Comparison of ENCODE assay signal across 8 mouse cellular contexts in the genomic region with DNA sequence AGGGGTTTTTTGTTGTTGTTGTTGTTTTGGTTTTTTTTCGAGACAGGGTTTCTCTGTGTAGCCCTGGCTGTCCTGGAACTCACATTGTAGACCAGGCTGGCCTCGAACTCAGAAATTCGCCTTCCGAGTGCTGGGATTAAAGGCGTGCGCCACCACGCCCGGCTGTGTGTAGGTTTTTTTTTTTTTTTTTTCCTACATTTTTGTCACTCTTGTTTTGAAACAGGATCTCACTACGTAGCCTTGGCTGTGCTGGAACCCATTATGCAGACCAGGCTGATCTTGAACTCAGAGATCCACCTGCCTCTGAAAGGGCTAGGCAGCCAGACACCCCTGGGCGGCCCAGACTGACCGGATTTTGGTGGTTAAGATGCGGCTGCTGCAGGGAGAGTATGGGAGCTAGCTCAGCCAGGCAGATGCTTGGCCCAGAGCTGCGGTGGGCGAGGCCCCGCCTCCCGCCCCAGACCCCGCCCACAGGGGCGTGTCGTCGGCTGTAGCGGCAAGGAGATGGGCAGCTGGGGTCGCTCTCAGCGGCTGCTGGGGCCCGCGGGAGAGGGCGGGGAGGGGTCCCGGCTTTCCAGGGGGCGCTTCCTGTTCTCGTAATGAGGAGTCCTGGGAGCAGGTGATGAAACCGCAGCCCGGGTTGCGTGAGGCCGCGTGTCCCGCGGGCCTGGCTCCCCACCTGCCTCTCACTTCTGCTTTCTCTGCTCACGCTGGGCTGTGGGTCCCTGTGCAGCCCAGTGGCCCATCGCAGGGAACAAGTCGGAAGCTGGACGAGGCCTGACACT. TPM values are rescaled to one million over a fixed set of nuclear protein-coding genes. Genes with fewer than 3 reads are reported as not detected.
A peak's percentile ranks its signal among the peaks of the same experiment; 100 is the strongest.
DNase-seq lines count a peak whose midpoint lies in the region; ATAC-seq and TF ChIP-seq lines count a peak whose summit lies in the region.

No protein-coding gene starts in this region.

- no peaks in the 10 kb centered on the region for H3K4me1 ChIP-seq in hindbrain, embryonic 11.5 days (replicated peaks; ENCODE audit: control insufficient read depth, insufficient read depth, low read length)

- peak overlapping the region; percentile 39 for H3K27ac ChIP-seq in hindbrain, embryonic 11.5 days (ENCODE audit: low read depth, low read length)

- H3K27me3 ChIP-seq in Patski: no peaks in the 10 kb centered on the region
- H3K27me3 ChIP-seq in hindbrain, embryonic 11.5 days (ENCODE audit: control insufficient read depth, insufficient read depth, low read length): no peaks in the 10 kb centered on the region

- H3K4me3 ChIP-seq in hindbrain, embryonic 11.5 days (ENCODE audit: low read depth, low read length): peak overlapping the region; percentile 47

- DNase-seq in Patski (ENCODE audit: low read depth, low spot score): no peak
- peak; percentile 44 for DNase-seq in cerebellum, adult 9-11 months
- peak; percentile 66 to 74 for DNase-seq in frontal cortex, postnatal 10 days (ENCODE audit: low spot score in 2 of 2)
- DNase-seq in hindbrain, embryonic 11.5 days (ENCODE audit: low spot score): peak; percentile 93
- peak; percentile 38 to 83 for DNase-seq in left cerebral cortex, postnatal 10 days (ENCODE audit: extremely low spot score in 1 of 2, low spot score in 2 of 2)
- peak; percentile 73 to 81 for DNase-seq in right cerebral cortex, postnatal 10 days (ENCODE audit: low spot score in 2 of 2)
- DNase-seq in yolk sac, embryonic 10.5 days (ENCODE audit: low spot score): peak; percentile 76

- H3K9me3 ChIP-seq in hindbrain, embryonic 11.5 days (ENCODE audit: control insufficient read depth, low read length): no peaks in the 10 kb centered on the region

- H3K9ac ChIP-seq in hindbrain, embryonic 11.5 days (ENCODE audit: low read depth, low read length): peak overlapping the region; percentile 58

- H3K4me2 ChIP-seq in hindbrain, embryonic 11.5 days (replicated peaks; ENCODE audit: low read depth, low read length): peak overlapping the region; percentile 74

- no peak for TF ChIP-seq CTCF in Patski (IDR thresholded peaks at IDR 0.05)

- H3K36me3 ChIP-seq in hindbrain, embryonic 11.5 days (ENCODE audit: control insufficient read depth, insufficient read depth, low read length): no peaks in the 10 kb centered on the region

- ATAC-seq in Patski: peak; percentile 71
- ATAC-seq in hindbrain, embryonic 11.5 days (ENCODE audit: low FRiP score): peak; percentile 95
- peak; percentile 86 for ATAC-seq in megakaryocyte progenitor cell, adult 5-6 weeks (replicated peaks; ENCODE audit: poor library complexity)

- in situ Hi-C loops in Patski (cut with MboI; ENCODE audit: low pct_unique_long_range_greater_than_20kb): loop anchor here (25.0 kb wide), 1 partner anchor 246 kb away; a partner anchor contains a TSS

- intact Hi-C loops in left cerebral cortex, postnatal 10 days (cut with DNase I): no loop called here

- WGBS in hindbrain, embryonic 11.5 days: 15% methylated on average over 33 of the region's 40 CpGs

- CTCF ChIA-PET in Patski (lab: Charles Lee): interaction anchor here (0.8 to 1.5 kb wide), 2 partner anchors 13 kb away, joined by 3 read pairs; no protein-coding TSS in a partner anchor

- POLR2A ChIA-PET in Patski (lab: Charles Lee): interaction anchor here (0.6 to 1.0 kb wide), 5 partner anchors 13 to 256 kb away, joined by 3 to 5 read pairs (median 4); a partner anchor contains a TSS

RNA-seq across cellular contexts. Expression of a gene that starts 13.9 kb away (rescaled TPM):
- 64.9 TPM for polyA plus RNA-seq in Patski (2021)
- 22.3 and 24.3 TPM in 2 replicates for polyA plus RNA-seq in hindbrain, embryonic 11.5 days (2014; fragmentation: Nextera tagmentation; extraction: Ambion mirVana)
- total RNA-seq in left cerebral cortex, postnatal 10 days (2021): 10 to 100 TPM; 49.0 to 55.7 TPM
- 9.0 and 16.0 TPM in 2 replicates for total RNA-seq in megakaryocyte progenitor cell, adult 5-6 weeks (2015)
- 11.2 and 11.3 TPM in 2 replicates for total RNA-seq in megakaryocyte progenitor cell, adult 5-6 weeks (2017)

RNA-seq across cellular contexts. Expression of a gene that starts 18.8 kb away (rescaled TPM):
- polyA plus RNA-seq in Patski (2021): 0.54 TPM
- 0.28 and 0.32 TPM in 2 replicates for polyA plus RNA-seq in hindbrain, embryonic 11.5 days (2014; fragmentation: Nextera tagmentation; extraction: Ambion mirVana)
- under 1 TPM in 1 of 2 experiments, not detected in 1; 0.59 TPM for total RNA-seq in left cerebral cortex, postnatal 10 days (2021)
- total RNA-seq in megakaryocyte progenitor cell, adult 5-6 weeks (2015): not detected in 2 replicates
- not detected in 2 replicates for total RNA-seq in megakaryocyte progenitor cell, adult 5-6 weeks (2017)

RNA-seq across cellular contexts. Expression of a gene that starts 19.0 kb away (rescaled TPM):
- 80.3 TPM for polyA plus RNA-seq in Patski (2021)
- polyA plus RNA-seq in hindbrain, embryonic 11.5 days (2014; fragmentation: Nextera tagmentation; extraction: Ambion mirVana): 48.4 and 49.0 TPM in 2 replicates
- total RNA-seq in left cerebral cortex, postnatal 10 days (2021): 10 to 100 TPM; 40.7 to 42.3 TPM
- total RNA-seq in megakaryocyte progenitor cell, adult 5-6 weeks (2015): 42.0 and 43.3 TPM in 2 replicates
- total RNA-seq in megakaryocyte progenitor cell, adult 5-6 weeks (2017): 32.0 and 35.2 TPM in 2 replicates

RNA-seq across cellular contexts. Expression of a gene that starts 19.3 kb away (rescaled TPM):
- polyA plus RNA-seq in Patski (2021): 19.6 TPM
- 10.9 and 14.6 TPM in 2 replicates for polyA plus RNA-seq in hindbrain, embryonic 11.5 days (2014; fragmentation: Nextera tagmentation; extraction: Ambion mirVana)
- total RNA-seq in left cerebral cortex, postnatal 10 days (2021): 10 to 100 TPM in 1 of 2 experiments, 1 to 10 TPM in 1; 8.3 to 10.9 TPM
- total RNA-seq in megakaryocyte progenitor cell, adult 5-6 weeks (2015): 8.0 and 8.5 TPM in 2 replicates
- 5.7 and 5.9 TPM in 2 replicates for total RNA-seq in megakaryocyte progenitor cell, adult 5-6 weeks (2017)

RNA-seq across cellular contexts. Expression of a gene that starts 27.1 kb away (rescaled TPM):
- polyA plus RNA-seq in Patski (2021): 35.1 TPM
- polyA plus RNA-seq in hindbrain, embryonic 11.5 days (2014; fragmentation: Nextera tagmentation; extraction: Ambion mirVana): 16.7 and 19.2 TPM in 2 replicates
- total RNA-seq in left cerebral cortex, postnatal 10 days (2021): 10 to 100 TPM; 32.7 to 33.6 TPM
- 38.4 and 45.6 TPM in 2 replicates for total RNA-seq in megakaryocyte progenitor cell, adult 5-6 weeks (2015)
- total RNA-seq in megakaryocyte progenitor cell, adult 5-6 weeks (2017): 11.6 and 13.2 TPM in 2 replicates
